Mouse (Mus musculus) embryonic facial prominence, embryonic 15.5 days (tissue): ENCODE results near the gene Hlx. TPM values are rescaled to one million over a fixed set of nuclear protein-coding genes. Genes with fewer than 3 reads are reported as not detected.

Experiments used
- ATAC-seq: fragments of 200-750 bp; cut with Nextera tagmentation; 2 replicates; pipeline ENCODE4 v1.8.0; 2017; ENCODE audit warnings: low read depth, moderate TSS enrichment; ENCODE audit not compliant: insufficient number of reproducible peaks, low FRiP score, low TSS enrichment
- H3K27ac ChIP-seq: fragments of 300-500 bp; sonication (generic); replicated peaks from 2 replicates; pipeline ENCODE4 v1.5.1; 2015; ENCODE audit warnings: mild to moderate bottlenecking, inconsistent platforms
- H3K27me3 ChIP-seq: fragments of 300-500 bp; sonication (generic); 2 replicates; pipeline ENCODE4 v1.6.1; 2015; ENCODE audit warnings: inconsistent platforms
- H3K36me3 ChIP-seq: fragments of 300-500 bp; sonication (generic); 2 replicates; pipeline ENCODE4 v1.6.1; 2015; ENCODE audit warnings: mild to moderate bottlenecking, inconsistent platforms
- H3K4me1 ChIP-seq: fragments of 300-500 bp; sonication (generic); 2 replicates; pipeline ENCODE4 v1.6.1; 2015; ENCODE audit warnings: inconsistent platforms
- H3K4me2 ChIP-seq: fragments of 300-500 bp; sonication (generic); replicated peaks from 2 replicates; pipeline ENCODE4 v1.6.1; 2015; ENCODE audit warnings: mild to moderate bottlenecking, inconsistent platforms
- H3K4me3 ChIP-seq: fragments of 300-500 bp; sonication (generic); replicated peaks from 2 replicates; pipeline ENCODE4 v1.5.1; 2015; ENCODE audit warnings: mild to moderate bottlenecking, inconsistent platforms
- H3K9ac ChIP-seq: fragments of 300-500 bp; sonication (generic); 2 replicates; pipeline ENCODE4 v1.6.1; 2015; ENCODE audit warnings: inconsistent platforms
- H3K9me3 ChIP-seq: fragments of 300-500 bp; sonication (generic); replicated peaks from 2 replicates; pipeline ENCODE4 v1.6.1; 2016; ENCODE audit warnings: inconsistent platforms
- WGBS: fragments of 180-500 bp; shearing (Covaris S2); methylation state at CpG from one replicate; pipeline ENCODE4 v1.1.7; 2015; 5-methylcytosine and 5-hydroxymethylcytosine counted together
- polyA plus RNA-seq: library from polyadenylated mRNA; unstranded; fragments of >200 nt; fragmentation: Nextera tagmentation; extraction: Ambion mirVana; gene quantifications from 2 replicates; pipeline ENCODE4 v1.2.1, GENCODE M21; 2015

Gene Hlx
- polyA plus RNA-seq, 1 experiment from 2014 or later: 18.6 TPM

- WGBS: 78% methylated on average over 5 of the region's 5 CpGs
- no peaks in the 10 kb centered on the region for H3K27me3 ChIP-seq
- H3K27ac ChIP-seq: no peak overlapping the region
- no peaks in the 10 kb centered on the region for H3K4me1 ChIP-seq
- H3K4me3 ChIP-seq: no peak overlapping the region
- no peak for ATAC-seq
- no peaks in the 10 kb centered on the region for H3K9me3 ChIP-seq
- H3K4me2 ChIP-seq: no peak overlapping the region
- no peak overlapping the region for H3K9ac ChIP-seq
- no peaks in the 10 kb centered on the region for H3K36me3 ChIP-seq
These were observed 20.3 kb upstream of the Hlx start for GRCm38 (mm10) chr1:184752671-184753070.

GRCm38 (mm10) chr1:184750114-184750664 lies 17.8 kb upstream of the Hlx start:
- ATAC-seq: no peak
- Histone ChIP-seq H3K36me3 (no peaks in the 10 kb centered on the region), H3K4me1 (no peaks in the 10 kb centered on the region), H3K9ac (no peak overlapping the region), H3K27me3 (no peaks in the 10 kb centered on the region), H3K4me2 (no peak overlapping the region), H3K9me3 (no peaks in the 10 kb centered on the region), H3K27ac (no peak overlapping the region), H3K4me3 (no peak overlapping the region)
- 80% methylated on average over 11 of the region's 11 CpGs for WGBS

- no peak overlapping the region for H3K9ac ChIP-seq
- H3K27me3 ChIP-seq: no peaks in the 10 kb centered on the region
- WGBS: 62% methylated on average over 14 of the region's 14 CpGs
- no peaks in the 10 kb centered on the region for H3K9me3 ChIP-seq
- no peak for ATAC-seq
- no peak overlapping the region for H3K4me3 ChIP-seq
- H3K36me3 ChIP-seq: no peaks in the 10 kb centered on the region
- H3K4me1 ChIP-seq: no peaks in the 10 kb centered on the region
- no peak overlapping the region for H3K4me2 ChIP-seq
- H3K27ac ChIP-seq: no peak overlapping the region
These were observed 16.3 kb upstream of the Hlx start for GRCm38 (mm10) chr1:184748692-184749152.

GRCm38 (mm10) chr1:184737876-184738479 lies 5.6 kb upstream of the Hlx start:
- H3K27me3 ChIP-seq: peaks cover 58% of the 10 kb centered on the region
- WGBS: 3% methylated on average over 14 of the region's 14 CpGs
- H3K9me3 ChIP-seq: no peaks in the 10 kb centered on the region
- H3K9ac ChIP-seq: no peak overlapping the region
- no peak for ATAC-seq
- H3K4me2 ChIP-seq: 0 out of 2 replicates have a peak overlapping the region, but pooled peaks have one; percentile 25
- no peak overlapping the region for H3K4me3 ChIP-seq
- H3K4me1 ChIP-seq: peaks cover 19% of the 10 kb centered on the region; the same call in 1 of the 2 replicates
- H3K36me3 ChIP-seq: no peaks in the 10 kb centered on the region
- H3K27ac ChIP-seq: no peak overlapping the region

GRCm38 (mm10) chr1:184737228-184737627 lies 4.8 kb upstream of the Hlx start:
- Histone ChIP-seq H3K36me3 (no peaks in the 10 kb centered on the region), H3K9ac (no peak overlapping the region), H3K9me3 (no peaks in the 10 kb centered on the region), H3K4me3 (no peak overlapping the region), H3K4me1 (peaks cover 24% of the 10 kb centered on the region), H3K27ac (no peak overlapping the region), H3K4me2 (no peak overlapping the region), H3K27me3 (peaks cover 63% of the 10 kb centered on the region)
- 24% methylated on average over 2 of the region's 2 CpGs for WGBS
- no peak for ATAC-seq

- H3K36me3 ChIP-seq: no peaks in the 10 kb centered on the region
- H3K9ac ChIP-seq: no peak overlapping the region
- ATAC-seq: no peak
- H3K27ac ChIP-seq: no peak overlapping the region
- peaks cover 71% of the 10 kb centered on the region for H3K27me3 ChIP-seq
- no peak overlapping the region for H3K4me2 ChIP-seq
- H3K4me1 ChIP-seq: peaks cover 34% of the 10 kb centered on the region
- H3K9me3 ChIP-seq: no peaks in the 10 kb centered on the region
- no peak overlapping the region for H3K4me3 ChIP-seq
- 14% methylated on average over 5 of the region's 5 CpGs for WGBS
These were observed 3.8 kb upstream of the Hlx start for GRCm38 (mm10) chr1:184736260-184736659.

- Histone ChIP-seq H3K36me3 (no peaks in the 10 kb centered on the region), H3K27me3 (peaks cover 79% of the 10 kb centered on the region), H3K4me3 (no peak overlapping the region), H3K9ac (no peak overlapping the region), H3K9me3 (no peaks in the 10 kb centered on the region), H3K4me2 (no peak overlapping the region), H3K27ac (no peak overlapping the region), H3K4me1 (peaks cover 34% of the 10 kb centered on the region)
- ATAC-seq: no peak
- WGBS: 8% methylated on average over 25 of the region's 25 CpGs
These were observed 2.8 kb upstream of the Hlx start for GRCm38 (mm10) chr1:184734991-184735920.

GRCm38 (mm10) chr1:184734067-184734830 lies 1.8 kb upstream of the Hlx start:
- H3K9ac ChIP-seq: no peak overlapping the region
- H3K27ac ChIP-seq: no peak overlapping the region
- peak overlapping the region; percentile 78 for H3K4me2 ChIP-seq
- H3K27me3 ChIP-seq: peaks cover 79% of the 10 kb centered on the region
- no peaks in the 10 kb centered on the region for H3K36me3 ChIP-seq
- WGBS: 4% methylated on average over 27 of the region's 27 CpGs
- H3K4me3 ChIP-seq: peak overlapping the region; percentile 57; the same call in 1 of the 2 replicates
- peaks cover 34% of the 10 kb centered on the region for H3K4me1 ChIP-seq
- ATAC-seq: no peak
- H3K9me3 ChIP-seq: no peaks in the 10 kb centered on the region

- peak overlapping the region; percentile 57 for H3K4me3 ChIP-seq
- peak overlapping the region; percentile 78 for H3K4me2 ChIP-seq
- H3K4me1 ChIP-seq: peaks cover 34% of the 10 kb centered on the region
- no peaks in the 10 kb centered on the region for H3K36me3 ChIP-seq
- no peak overlapping the region for H3K9ac ChIP-seq
- no peak overlapping the region for H3K27ac ChIP-seq
- WGBS: 4% methylated on average over 28 of the region's 28 CpGs
- H3K9me3 ChIP-seq: no peaks in the 10 kb centered on the region
- ATAC-seq: no peak
- H3K27me3 ChIP-seq: peaks cover 78% of the 10 kb centered on the region
These were observed 1.1 kb upstream of the Hlx start for GRCm38 (mm10) chr1:184733300-184734066.
